Mouse (Mus musculus) C2C12 (cell line): ENCODE data around the gene Immp2l. TPM values are rescaled to one million over a fixed set of nuclear protein-coding genes. Genes with fewer than 3 reads are reported as not detected.

Experiments
- H3K27me3 ChIP-seq: one replicate; pipeline ENCODE4 v1.6.1; 2011; ENCODE audit not compliant: control insufficient read depth, insufficient read depth, insufficient read length
- H3K36me3 ChIP-seq: one replicate; pipeline ENCODE4 v1.6.1; 2011; ENCODE audit not compliant: control insufficient read depth, insufficient read depth
- H3K4me3 ChIP-seq: one replicate; pipeline ENCODE4 v1.5.1; 2011; ENCODE audit warnings: mild to moderate bottlenecking, control low read depth; ENCODE audit not compliant: poor library complexity, insufficient read depth, severe bottlenecking
- H3K79me2 ChIP-seq: one replicate; pipeline ENCODE4 v1.6.1; 2011; ENCODE audit not compliant: control insufficient read depth, insufficient read depth
- H3K79me3 ChIP-seq: one replicate; pipeline ENCODE4 v1.6.1; 2011; ENCODE audit warnings: low read depth, control low read depth
- H3ac ChIP-seq: one replicate; pipeline ENCODE3; 2011; ENCODE audit warnings: low read depth; ENCODE audit not compliant: control insufficient read depth, insufficient read length
- CEBPB ChIP-seq: IDR thresholded peaks from one replicate; pipeline ENCODE4 v1.6.1; 2011; ENCODE audit warnings: low read depth, mild to moderate bottlenecking, control low read depth, moderate library complexity
- CTCF ChIP-seq: IDR thresholded peaks from one replicate; pipeline ENCODE4 v1.5.1; 2011; ENCODE audit not compliant: control insufficient read depth, insufficient read depth, insufficient read length
- FOSL1 ChIP-seq: IDR thresholded peaks from one replicate; pipeline ENCODE4 v1.8.0; 2011; ENCODE audit warnings: mild to moderate bottlenecking, low read length; ENCODE audit not compliant: poor library complexity, insufficient read depth, severe bottlenecking
- MAX ChIP-seq: IDR thresholded peaks from one replicate; pipeline ENCODE4 v1.6.1; 2011; ENCODE audit warnings: mild to moderate bottlenecking, control low read depth
- MYOD1 ChIP-seq: IDR thresholded peaks from one replicate; pipeline ENCODE4 v1.6.1; 2011; ENCODE audit warnings: low read depth; ENCODE audit not compliant: control insufficient read depth, insufficient read length
- MYOG ChIP-seq: IDR thresholded peaks from one replicate; pipeline ENCODE4 v1.6.1; 2011; ENCODE audit not compliant: control insufficient read depth, insufficient read length; ENCODE audit errors: extremely low read depth
- USF1 ChIP-seq: IDR thresholded peaks from one replicate; pipeline ENCODE4 v1.6.1; 2011; ENCODE audit warnings: low read depth, mild to moderate bottlenecking, control low read depth, moderate library complexity
- polyA plus RNA-seq: library from polyadenylated mRNA; unstranded; fragments of >200 nt; fragmentation: generic; extraction: Trizol; gene quantifications from one replicate; pipeline ENCODE4 v1.2.1, GENCODE M21; 2012; ENCODE audit warnings: missing spikeins

Immp2l gene
- polyA plus RNA-seq, 1 experiment = 6.2 TPM

GRCm38 (mm10) chr12:41438446-41438845 is 414.6 kb downstream of the Immp2l start:
- no peak overlapping the region for H3K4me3 ChIP-seq
- no peak for TF ChIP-seq FOSL1
- no peak for TF ChIP-seq USF1
- TF ChIP-seq CEBPB = no peak
- H3K36me3 ChIP-seq = no peaks in the 10 kb centered on the region
- H3K27me3 ChIP-seq = no peaks in the 10 kb centered on the region
- H3K79me2 ChIP-seq = no peaks in the 10 kb centered on the region
- H3K79me3 ChIP-seq = no peaks in the 10 kb centered on the region
- H3ac ChIP-seq = no peak overlapping the region

GRCm38 (mm10) chr12:41468374-41468991 is 444.6 kb downstream of the Immp2l start:
- Histone ChIP-seq H3K36me3 (no peaks in the 10 kb centered on the region), H3K79me2 (no peaks in the 10 kb centered on the region), H3K4me3 (no peak overlapping the region), H3ac (no peak overlapping the region), H3K27me3 (no peaks in the 10 kb centered on the region), H3K79me3 (no peaks in the 10 kb centered on the region)
- no peak for TF ChIP-seq MYOD1
- no peak for TF ChIP-seq CEBPB
- no peak for TF ChIP-seq USF1
- TF ChIP-seq CTCF = no peak
- TF ChIP-seq FOSL1 = no peak
- TF ChIP-seq MYOG = no peak
- no peak for TF ChIP-seq MAX

DNA sequence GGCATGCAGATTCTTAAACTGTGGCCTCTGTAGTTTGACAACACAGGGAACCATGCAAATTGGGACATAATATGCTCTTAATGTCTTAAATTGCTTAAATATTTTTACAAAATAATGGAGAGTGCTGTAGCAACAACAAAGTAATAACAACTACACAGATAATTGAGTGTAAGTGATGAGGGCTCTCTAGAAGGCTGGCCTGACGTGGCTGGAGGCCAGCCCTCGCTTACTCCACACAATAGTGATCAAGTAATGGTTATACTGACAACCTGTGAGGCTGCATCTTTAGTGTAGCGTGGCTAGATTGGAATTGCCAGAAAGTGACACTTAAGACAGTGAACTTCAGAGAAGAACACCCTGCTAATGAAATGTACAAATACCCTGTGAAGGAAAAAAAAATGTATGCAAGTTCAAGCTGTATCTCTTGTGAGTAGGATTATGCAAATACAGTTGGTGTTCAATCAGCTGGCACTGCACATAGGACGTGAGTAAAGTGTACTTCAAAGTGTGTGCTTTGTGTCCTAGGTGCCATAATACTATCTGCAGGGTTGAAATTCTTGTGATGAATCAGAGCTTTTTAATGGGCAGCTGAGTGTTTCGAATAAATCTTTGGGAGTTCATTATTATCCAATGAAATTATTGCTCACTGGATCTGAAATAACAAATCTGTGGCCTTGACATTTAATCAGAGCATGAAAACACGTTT is 445.4 kb downstream of the Immp2l start:
- Histone ChIP-seq H3ac (no peak overlapping the region), H3K79me3 (no peaks in the 10 kb centered on the region), H3K36me3 (no peaks in the 10 kb centered on the region), H3K27me3 (no peaks in the 10 kb centered on the region), H3K79me2 (no peaks in the 10 kb centered on the region), H3K4me3 (no peak overlapping the region)
- TF ChIP-seq FOSL1 = no peak

GRCm38 (mm10) chr12:41481486-41481885 is 457.6 kb downstream of the Immp2l start:
- no peak overlapping the region for H3K4me3 ChIP-seq
- no peaks in the 10 kb centered on the region for H3K36me3 ChIP-seq
- H3K79me3 ChIP-seq = no peaks in the 10 kb centered on the region
- H3K27me3 ChIP-seq = no peaks in the 10 kb centered on the region
- H3ac ChIP-seq = no peak overlapping the region
- no peak for TF ChIP-seq FOSL1
- no peak for TF ChIP-seq USF1
- no peak for TF ChIP-seq MAX
- TF ChIP-seq CEBPB = no peak
- H3K79me2 ChIP-seq = no peaks in the 10 kb centered on the region

DNA sequence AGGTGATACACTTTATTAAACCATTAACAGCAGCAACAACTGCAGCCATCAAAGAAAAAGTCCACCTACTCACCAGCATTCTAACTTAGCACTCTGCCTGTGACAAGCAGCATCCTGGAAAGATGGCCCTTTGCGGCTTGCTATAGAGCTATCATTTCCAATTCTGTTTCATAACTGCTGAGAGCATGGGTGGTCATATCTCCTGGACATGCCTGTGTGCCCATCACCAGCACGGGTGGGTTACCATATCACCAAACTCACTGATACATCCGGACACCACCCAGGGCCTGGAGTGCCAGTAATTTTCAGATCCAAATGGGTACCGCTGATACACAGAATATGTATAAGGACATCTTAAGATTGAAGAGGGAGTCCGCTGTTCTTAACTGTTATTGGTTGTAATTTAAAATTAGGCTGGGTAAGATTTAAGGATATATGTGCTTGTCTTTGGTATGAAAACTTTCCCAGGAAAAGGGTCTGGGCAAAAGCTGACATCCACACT is 459.3 kb downstream of the Immp2l start:
- no peak for TF ChIP-seq CTCF
- TF ChIP-seq CEBPB = no peak
- TF ChIP-seq MYOD1 = no peak
- no peak for TF ChIP-seq FOSL1
- no peak for TF ChIP-seq USF1
- TF ChIP-seq MAX = no peak
- TF ChIP-seq MYOG = no peak
- no peak overlapping the region for H3K4me3 ChIP-seq
- H3ac ChIP-seq = no peak overlapping the region
- no peaks in the 10 kb centered on the region for H3K79me2 ChIP-seq
- H3K36me3 ChIP-seq = no peaks in the 10 kb centered on the region
- no peaks in the 10 kb centered on the region for H3K79me3 ChIP-seq
- H3K27me3 ChIP-seq = no peaks in the 10 kb centered on the region

GRCm38 (mm10) chr12:41483593-41484451 is 459.9 kb downstream of the Immp2l start:
- H3K36me3 ChIP-seq = no peaks in the 10 kb centered on the region
- H3ac ChIP-seq = no peak overlapping the region
- no peaks in the 10 kb centered on the region for H3K79me2 ChIP-seq
- TF ChIP-seq MYOG (no peak), USF1 (no peak), CTCF (no peak), MAX (no peak), FOSL1 (no peak), CEBPB (no peak), MYOD1 (no peak)
- H3K79me3 ChIP-seq = no peaks in the 10 kb centered on the region
- no peaks in the 10 kb centered on the region for H3K27me3 ChIP-seq
- no peak overlapping the region for H3K4me3 ChIP-seq
